Mouse (Mus musculus): ENCODE data around the gene Hoxa9.

Hoxa9 gene

DNA sequence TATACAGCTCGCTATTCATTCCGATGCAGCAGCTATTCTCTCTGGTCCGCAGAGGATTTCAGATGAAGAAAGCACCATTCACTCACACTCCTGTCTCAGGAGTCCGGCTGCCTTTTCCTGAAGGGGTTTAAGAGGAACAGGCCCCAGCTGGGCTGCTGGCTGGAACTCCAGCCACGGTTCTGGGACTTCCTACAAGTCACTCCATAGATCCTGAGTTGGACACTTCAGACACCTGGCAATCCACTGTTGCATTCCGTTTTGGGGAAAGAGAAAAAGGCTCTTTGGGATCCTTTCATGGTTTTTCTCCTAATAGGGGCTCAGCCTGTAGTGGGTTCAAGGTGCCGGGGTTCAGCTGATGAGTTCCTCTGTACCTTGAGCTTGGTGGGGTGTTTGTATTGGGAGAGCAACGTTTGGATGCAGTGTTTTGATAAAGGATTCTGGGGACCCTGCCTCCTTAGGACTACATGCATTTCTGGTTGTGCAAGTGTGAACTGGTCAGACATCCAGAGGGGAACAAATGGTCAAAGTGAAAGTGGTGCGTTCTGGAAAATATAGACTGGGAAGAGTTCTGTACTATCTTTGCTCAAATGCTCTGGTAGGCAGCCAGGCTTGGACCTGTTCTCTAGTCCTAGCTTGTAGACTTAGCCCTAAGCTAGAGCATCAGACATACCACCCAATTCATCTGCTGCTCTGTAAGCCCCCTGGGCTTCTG is 31.0 kb upstream of the Hoxa9 start:
- DNase-seq (ENCODE audit: low spot score) = no peak

DNA sequence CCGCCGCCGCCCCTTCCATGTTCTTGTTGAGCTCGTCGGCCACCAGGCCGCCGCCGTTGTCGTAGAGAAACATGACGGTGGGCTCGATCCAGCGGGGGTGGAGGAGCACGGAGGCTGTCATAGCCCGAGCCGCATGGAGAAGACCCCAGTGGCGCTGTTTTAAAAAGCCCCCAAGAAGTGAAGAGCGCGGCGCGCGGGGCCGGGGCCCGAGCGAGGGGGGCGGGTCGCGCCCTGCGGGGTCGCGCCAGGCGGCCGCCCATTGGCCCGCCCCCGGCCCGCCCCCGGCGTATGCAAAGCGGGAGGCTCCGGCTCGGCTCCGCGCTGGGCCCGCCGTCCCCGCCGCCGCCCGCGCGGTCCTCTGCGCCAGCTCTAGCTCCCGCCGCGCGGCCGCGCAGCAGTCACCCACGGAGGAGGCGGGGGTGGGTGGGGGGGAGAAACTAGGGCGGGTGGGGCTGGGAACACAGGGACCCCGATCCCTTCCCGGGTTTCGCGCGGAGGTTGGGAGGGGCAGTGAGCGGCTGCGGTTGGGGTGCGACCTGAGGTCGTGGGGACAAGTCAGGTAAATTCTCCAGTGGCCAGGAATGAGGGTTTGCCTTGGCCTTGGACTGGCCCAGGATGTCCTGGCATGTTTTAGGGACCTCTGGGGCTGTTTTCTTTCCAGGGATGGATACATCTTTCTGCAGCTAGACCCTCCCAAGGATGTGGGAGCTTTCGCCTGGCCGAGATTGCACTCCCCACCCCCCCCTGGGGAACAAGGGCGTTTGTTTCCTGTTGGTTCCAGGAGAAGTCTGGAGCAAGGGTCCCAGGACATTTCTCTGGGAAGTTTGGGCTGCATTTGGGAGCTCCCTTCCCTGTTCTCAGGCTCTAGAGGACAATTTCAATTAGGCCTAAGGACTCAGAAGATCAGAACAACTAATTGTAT is 30.0 kb upstream of the Hoxa9 start, which contains the start of gene Hoxa13:
TSS of gene Hoxa13 (minus strand) at position 227 of the 922 bp plus-strand sequence.
- DNase-seq (ENCODE audit: low spot score) = no peak

DNA sequence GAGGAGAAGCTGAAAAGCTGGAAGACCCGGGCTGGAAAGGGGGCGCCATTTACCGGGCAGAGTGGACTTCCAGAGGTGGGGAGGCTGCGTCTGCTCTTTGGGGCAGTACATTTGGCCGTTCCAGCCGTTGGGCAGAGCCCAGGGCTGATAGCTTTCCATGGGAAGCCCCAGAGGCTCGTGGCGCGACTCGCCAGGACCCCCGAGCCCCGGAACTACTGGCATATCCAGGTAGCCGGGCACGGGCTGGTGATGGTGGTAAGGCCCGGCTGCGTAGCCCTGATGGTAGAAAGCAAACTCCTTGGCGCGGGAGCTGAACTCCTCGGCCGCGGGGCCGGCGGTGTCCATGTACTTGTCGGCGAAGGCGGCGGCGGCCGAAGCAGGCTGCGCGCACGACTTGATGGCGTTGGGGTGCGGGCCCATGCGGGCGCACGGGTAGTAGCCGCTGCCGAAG is 28.9 kb upstream of the Hoxa9 start:
- no peak for DNase-seq (ENCODE audit: low spot score)

DNA sequence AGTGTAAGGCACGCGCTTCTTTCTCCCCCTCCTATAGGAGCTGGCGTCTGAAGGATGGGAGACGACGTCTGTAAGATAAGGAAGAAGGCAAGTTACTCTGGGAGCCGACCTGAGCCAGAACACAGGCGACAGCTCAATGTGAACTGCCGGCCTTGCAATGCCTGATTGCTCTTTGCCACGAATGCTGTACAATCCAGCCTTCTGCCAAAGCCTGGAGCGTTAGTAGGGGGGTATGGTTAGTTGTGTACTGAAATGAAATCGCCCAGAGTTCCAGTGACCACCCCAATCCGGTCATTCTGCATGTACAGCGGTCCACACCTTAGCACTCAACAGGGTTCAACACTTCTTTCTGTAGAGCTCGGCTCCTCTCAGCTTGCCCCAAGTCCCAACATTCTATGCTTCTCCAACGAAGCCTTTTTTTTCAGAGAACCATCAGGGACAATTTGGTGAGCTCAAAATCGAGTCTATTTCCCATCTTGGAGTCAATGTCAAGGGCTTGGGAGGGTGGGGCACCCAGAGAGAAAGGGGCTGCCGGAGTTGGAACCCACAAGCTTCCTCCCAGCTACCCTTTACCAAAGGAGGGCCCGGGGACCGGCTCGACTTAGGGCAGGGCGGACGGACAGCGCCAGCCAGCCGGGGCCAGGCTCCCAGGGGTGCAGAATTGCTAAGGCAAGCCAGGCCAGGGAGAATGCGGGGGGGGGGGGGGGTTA is 28.3 kb upstream of the Hoxa9 start:
- DNase-seq (ENCODE audit: low spot score) = no peak

DNA sequence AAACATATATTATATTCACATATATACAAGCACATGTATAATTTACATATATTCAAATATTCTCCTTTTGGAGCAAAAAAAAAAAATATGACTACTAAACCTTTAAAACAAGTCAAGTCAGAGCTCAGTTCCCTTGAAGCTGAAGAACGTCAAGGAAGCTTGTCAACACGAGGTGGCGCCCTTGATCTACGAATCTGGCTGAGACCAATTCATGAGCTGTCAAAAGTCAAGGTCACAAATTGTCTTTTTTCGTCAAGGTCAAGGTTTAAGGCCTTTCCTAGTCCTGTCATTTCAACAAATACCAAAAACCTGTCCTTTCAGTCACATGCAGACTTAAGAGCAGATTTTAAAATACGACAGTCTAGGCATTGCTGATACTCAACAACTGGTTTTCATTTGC is 26.1 kb upstream of the Hoxa9 start:
- no peak for DNase-seq (ENCODE audit: low spot score)

DNA sequence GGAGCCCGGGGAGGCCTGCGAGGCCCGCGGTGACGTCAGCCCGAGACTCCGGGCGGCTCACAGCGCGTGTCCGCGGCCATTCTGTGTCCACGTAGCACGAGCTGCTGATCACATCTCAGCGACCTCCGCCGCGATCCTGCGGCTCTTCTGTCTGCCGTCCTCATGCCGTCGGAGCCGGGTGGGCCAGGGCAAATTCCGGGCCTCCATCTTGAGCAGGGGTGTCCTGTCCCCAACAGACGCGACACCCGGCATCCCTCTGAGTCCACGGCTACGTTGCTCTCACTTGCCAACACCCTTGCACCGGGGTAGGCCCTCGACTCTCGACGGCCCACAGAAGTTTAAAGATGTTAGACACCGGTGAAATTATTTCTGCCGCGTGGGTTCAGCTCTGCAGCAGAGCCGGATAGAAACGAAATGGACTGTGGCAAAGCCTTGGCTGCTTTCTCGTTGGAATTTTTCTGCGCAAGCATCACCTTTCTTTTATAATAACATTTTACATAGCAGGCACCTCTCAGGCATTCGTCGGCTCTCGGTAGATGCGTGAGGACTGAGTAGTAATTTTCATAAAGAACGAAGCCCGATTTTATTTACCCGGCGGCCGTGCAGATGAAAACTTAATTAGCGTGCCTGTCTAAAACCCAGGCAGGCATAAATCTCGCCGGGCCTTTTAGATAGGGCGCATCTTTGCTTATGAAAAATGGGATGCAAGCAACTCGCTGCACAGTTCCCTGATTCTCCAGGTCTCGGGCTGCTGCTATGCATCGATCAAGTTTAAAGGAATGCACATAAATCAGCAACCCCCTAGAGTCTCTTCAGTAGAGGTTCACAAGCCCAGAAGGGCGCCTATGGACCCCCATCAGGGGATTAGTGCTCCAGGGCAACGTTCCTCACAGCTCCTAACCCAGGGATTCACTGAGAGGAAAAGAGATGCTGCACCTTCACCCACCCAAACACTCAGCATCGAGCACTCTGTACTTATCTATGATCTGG is 22.9 kb upstream of the Hoxa9 start:
- DNase-seq (ENCODE audit: low spot score) = no peak

DNA sequence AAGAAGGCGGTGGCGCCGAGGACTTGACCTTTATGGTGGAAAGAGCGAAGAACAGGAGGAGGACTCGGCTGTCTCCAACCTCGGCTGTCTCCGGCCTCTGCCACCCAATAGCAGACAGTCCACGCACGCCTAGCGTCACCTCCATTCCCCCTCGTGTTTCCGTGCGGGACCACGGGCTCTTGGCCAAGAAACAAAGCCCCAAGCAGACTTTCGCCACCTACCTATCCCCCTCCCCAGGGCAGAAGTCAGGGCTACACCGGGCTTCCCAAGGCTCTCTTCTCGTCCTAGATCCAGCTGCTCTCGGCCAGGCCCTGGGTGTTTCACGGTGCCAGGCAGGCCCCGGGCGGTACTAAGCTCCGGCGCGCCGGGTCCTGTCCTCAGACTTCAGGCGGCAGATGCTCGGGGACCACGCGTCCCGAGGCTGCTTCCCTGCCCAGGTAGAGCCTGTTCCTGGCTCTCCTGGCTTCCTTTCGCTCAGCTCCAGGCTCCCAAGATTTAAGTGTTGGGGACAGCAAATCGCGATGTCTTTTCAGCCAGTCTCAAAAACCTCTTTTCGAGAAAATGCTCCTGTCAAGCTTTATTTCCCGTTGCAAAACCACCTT is 22.0 kb upstream of the Hoxa9 start:
- DNase-seq (ENCODE audit: low spot score) = no peak

DNA sequence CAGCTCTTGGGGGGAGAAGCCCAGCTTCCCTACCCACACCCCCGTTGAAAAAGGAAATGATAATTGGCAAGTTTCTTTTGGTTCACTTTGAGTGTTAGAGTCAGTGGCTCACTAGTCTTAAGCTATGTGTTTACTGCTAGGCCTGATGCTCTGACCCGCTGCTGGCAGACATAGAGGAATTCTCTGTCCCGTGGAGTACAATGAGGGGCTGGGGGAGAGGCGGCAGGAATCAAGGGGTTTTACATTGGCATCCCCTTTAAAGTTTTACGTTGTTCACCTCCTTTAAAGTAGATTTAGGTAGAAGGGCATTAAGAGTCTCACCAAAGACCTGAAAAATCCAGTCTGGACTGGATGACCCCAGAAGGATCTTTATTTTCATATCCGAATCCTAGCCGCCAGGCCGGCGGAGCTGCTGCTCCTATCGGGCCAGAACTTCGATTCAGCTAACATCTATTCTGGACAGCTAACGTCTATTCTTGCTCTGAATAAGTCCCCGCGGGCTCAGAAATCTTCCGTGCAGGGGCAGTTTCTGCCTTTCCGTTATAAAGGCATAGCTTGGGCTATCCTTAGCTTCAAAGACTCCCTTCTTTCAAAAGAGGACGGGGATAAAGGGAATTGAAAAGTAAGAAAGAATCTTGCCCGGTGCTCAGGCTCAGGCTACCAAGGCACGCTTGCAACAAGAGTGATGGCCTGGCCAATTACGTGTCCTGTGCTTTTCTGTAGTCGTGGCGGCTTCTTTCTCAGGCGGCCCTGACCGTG is 21.3 kb upstream of the Hoxa9 start:
- DNase-seq (ENCODE audit: low spot score) = no peak

DNA sequence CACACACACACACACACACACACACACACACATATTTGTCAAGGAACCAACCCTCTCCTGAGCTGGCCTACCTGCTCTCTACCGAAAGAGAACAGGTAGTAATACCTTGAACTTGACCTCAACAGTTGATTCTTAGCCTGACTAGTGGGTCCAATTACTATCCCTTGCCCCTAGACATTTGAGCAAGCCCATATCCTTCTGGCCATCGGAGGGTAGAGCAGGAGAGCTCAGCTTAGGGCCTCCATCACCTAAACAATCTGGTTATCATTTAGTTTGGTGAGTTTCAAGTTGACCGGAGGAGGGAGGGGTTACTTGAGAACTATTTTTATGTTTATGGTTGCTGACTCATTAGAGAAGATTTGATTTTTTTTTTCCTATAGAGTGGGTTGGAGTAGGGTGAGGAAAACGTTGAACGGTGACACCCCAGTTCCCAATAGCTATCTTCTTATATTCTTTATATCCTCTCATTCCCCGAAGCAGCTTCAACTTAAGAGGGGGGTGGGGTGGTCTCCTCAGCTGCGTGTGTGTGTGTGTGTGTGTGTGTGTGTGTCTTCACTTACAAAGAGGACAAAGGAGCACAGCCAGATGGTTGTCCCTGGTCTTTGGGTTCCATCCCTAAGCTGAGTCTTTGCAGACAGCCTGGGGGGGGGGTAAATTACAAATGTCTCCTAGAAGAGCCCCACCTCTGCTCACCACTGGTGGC is 20.4 kb upstream of the Hoxa9 start:
- DNase-seq (ENCODE audit: low spot score) = no peak

DNA sequence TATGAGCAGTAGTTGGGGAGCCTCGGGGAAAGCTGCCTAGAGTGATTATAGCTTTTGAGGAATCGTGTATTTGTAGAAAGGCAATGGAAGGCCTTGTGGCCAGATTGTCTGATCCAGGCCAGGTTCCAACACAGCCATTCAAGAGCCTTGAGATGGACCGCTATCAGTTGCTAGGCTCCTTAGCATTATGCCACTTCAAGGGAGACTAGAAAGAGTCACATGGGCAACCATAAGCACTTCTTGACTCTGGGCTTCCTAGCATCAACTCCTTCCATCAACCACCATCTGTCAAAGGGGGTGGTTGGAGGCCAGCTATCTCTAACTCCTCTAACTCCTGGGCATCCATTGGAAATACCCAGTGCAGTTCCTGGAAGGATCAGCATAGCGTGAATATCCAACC is 18.9 kb upstream of the Hoxa9 start:
- DNase-seq (ENCODE audit: low spot score) = no peak

DNA sequence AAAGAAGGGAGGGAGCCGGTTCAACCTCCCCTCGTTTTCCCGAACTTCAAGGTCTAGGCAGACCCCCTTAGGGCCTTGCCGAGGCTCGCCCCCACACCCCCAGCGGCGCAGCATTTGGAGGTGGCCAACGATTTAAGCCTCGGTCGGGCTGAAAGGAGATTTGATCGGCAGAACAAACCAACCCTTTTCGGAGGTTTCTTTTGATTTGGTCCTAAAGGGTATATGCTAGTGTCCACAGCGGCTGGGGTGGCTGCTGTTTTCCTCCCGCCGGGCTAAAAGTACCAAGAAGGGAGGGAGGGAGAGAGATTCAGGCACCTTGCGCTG is 18.5 kb upstream of the Hoxa9 start:
- DNase-seq (ENCODE audit: low spot score) = no peak

DNA sequence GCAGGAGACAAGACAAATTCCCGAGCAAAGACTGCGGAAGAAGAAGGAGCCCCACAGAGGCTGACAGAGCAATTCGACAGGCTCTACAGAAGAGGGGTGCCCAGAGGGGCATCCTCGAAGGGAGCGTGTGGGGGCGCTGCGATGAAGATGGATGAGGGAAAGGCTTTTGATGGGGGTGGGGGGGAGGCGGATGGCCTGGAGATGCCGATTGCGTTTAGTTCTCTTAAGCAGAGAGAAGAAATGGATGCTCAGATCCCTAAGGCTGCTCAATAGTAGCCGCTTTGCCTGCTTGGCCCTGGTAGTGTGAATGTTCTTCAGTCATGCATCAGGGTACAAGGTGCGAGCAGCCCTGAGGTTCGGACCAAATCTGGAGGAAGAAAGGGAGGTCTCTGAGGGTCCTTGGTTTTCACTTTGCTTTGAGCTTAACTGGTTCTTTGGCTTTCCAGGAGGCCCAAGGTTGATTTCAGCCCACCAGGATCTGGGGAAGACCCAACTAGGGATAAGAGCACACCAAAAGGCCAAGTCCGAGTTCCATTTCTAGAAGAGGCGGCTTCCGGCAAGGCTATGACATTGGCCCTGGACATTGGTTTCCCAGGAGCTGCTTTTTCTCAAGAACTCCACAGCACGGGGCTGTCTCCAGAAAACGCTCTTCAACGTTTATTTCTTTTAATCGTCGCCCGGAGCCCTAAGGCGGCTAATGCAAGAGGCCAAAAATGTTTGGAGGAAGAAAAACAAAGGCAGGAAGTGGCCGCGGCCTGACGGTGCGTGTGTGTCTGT is 17.9 kb upstream of the Hoxa9 start:
- DNase-seq (ENCODE audit: low spot score) = no peak

DNA sequence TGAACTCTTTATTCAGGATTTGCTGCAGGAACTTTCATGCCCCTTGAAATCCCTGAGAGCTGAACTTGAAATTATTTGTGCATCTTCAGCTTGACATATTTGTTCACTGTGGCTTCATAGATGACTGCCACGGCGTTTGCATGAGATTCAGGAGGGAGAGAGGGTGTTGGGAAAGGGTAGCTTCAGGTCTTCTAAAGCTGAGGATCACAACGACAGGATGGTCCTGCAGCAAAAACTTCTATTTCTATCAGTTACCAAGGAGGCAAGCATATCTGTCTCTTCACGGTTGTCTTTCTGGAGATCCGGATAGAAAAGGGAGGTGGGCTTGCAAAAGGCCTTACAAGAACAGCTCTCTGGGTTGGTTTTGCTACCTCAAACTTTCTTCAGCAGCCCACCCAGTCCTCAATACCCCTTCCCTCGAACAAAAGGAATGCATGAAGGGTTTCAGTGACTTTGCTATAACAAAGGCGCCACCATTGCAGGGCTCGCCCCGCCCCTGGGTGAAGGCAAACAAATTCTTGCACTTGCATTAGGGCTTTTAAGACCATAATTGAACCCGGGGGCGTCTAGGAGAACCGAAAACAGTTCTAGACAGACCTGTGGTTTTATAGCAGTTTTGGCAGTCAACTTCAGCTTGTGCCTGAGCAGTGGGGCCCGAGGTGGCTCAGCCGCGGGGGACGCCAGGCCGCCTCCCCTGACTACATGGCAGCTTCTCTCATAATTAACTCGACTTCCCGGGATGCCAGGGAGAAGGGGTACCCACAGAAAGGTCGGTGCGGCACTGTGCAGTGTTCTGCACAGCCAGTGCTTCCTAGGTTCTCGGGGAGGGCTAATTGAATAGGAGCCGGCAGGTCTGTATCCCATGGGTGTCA is 17.1 kb upstream of the Hoxa9 start:
- DNase-seq (ENCODE audit: low spot score) = no peak

DNA sequence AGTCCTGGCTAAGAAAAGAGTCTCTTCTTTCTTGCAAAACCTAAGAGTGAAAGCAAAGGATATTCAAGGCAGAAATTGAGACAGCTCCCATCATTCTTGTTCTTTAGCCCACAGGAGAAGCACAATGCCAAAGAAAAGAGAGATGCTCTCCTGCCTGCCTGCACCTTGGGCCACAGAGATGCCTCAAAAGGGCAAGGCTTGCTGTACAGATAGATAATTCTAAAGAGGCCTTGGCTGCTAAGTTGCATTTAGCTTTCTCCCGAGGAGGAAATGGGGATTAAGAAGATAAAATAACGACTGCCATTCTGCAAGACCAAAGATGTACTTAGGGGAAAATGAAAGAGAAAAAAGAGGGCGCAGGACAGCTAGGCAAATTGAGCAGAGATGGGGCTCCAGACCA is 16.0 kb upstream of the Hoxa9 start:
- DNase-seq (ENCODE audit: low spot score) = no peak

DNA sequence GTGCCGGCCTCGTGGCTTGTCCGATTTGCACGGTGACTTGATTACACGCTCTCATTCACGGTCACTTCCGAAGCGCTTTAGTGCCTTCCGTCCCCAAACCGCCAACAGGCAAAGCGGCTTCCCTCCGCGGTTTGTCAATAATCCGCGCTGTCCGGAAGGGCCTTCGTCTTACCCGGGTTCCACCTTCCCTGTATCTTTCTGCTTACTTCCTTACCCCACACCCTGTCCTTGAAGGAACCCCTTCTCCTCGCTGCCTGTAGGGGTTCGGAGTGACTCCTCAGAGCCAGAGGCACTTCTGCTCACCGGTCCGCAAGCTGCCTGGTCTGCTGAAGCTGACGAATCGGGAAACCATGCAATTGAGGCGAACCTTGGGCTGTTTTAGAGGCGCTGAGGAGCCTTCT is 15.5 kb upstream of the Hoxa9 start:
- DNase-seq (ENCODE audit: low spot score) = no peak

DNA sequence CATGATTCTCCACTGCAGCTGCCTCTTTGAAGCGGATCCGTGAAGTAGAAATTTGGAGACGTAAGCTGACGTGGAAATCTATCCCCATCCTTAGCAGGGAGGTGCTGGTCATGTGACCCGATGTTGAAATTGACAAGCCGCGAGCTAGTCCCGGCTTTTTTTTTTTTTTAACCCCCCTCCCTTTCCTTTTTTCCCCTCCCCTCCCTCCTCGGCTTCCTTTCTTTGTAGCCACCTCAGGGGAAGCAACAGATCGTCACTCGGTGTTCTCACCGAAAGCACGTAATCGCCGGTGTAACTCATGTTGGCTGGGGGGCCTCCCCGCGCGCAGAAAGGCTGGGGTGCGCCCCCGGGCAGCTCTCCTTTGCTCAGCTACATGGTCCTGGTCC is 14.9 kb upstream of the Hoxa9 start, which contains the start of gene Hoxa11:
TSS of gene Hoxa11 (minus strand) at position 54 of the 386 bp plus-strand sequence.
- no peak for DNase-seq (ENCODE audit: low spot score)

DNA sequence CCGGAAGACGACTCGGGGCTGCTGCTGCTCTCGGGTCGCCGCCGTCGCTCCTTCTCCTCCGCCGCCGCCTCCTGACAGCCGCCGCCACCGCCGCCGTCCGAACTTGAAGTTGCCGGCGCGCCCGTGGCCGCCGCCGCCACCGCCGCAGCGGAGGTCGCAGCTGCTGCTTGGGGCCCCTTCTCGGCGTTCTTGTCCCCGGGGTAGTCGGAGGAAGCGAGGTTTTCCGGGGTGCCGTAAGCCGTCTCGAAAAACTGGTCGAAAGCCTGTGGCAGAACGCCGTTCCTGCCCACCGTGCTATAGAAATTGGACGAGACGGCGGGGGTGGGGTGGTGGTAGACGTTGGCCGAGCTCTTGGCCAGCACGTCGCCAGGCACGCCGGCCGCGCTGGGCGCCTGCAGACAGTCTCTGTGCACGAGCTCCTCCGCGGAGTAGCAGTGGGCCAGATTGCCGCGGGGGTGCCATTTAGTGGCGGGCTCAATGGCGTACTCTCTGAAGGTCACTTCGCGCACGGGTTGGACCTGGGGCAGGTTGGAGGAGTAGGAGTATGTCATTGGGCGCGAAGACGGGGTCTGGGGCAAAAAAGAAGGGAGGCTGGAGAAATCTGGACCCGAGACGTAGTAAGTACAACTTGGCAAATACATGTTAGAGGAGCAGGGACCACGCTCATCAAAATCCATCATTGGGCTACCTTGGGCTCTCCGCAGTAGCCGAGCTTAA is 14.3 kb upstream of the Hoxa9 start:
- no peak for DNase-seq (ENCODE audit: low spot score)
